Mouse (Mus musculus) layer of hippocampus, adult 11-12 months (tissue): Measurements from ENCODE around the gene Wscd2.

Experiments
- DNase-seq: peaks from one replicate; pipeline ENCODE4 v3.0.0; 2022; ENCODE audit warnings: low spot score

Wscd2 gene

GRCm38 (mm10) chr5:113485584-113486162 is 4.5 kb upstream of the Wscd2 start:
- no peak for DNase-seq

GRCm38 (mm10) chr5:113487879-113488278 is 2.3 kb upstream of the Wscd2 start:
- no peak for DNase-seq

- DNase-seq = no peak
Measured at GRCm38 (mm10) chr5:113489617-113490016, 516 bp upstream of the Wscd2 start.

GRCm38 (mm10) chr5:113490467-113491260 is 531 bp downstream of the Wscd2 start:
- DNase-seq = peak; percentile 51

- DNase-seq = no peak
Measured at GRCm38 (mm10) chr5:113491552-113491951, 1.4 kb downstream of the Wscd2 start.

GRCm38 (mm10) chr5:113491988-113492387 is 1.9 kb downstream of the Wscd2 start:
- DNase-seq = no peak

GRCm38 (mm10) chr5:113492417-113493035 is 2.4 kb downstream of the Wscd2 start:
- no peak for DNase-seq

- no peak for DNase-seq
Measured at GRCm38 (mm10) chr5:113493997-113494396, 3.9 kb downstream of the Wscd2 start.

GRCm38 (mm10) chr5:113496926-113497325 is 6.8 kb downstream of the Wscd2 start:
- no peak for DNase-seq

GRCm38 (mm10) chr5:113499421-113499820 is 9.3 kb downstream of the Wscd2 start:
- DNase-seq = no peak

- no peak for DNase-seq
Measured at GRCm38 (mm10) chr5:113503276-113503675, 13.1 kb downstream of the Wscd2 start.

GRCm38 (mm10) chr5:113504654-113505053 is 14.5 kb downstream of the Wscd2 start:
- DNase-seq = no peak

GRCm38 (mm10) chr5:113506065-113506464 is 15.9 kb downstream of the Wscd2 start:
- DNase-seq = no peak

GRCm38 (mm10) chr5:113506779-113507178 is 16.6 kb downstream of the Wscd2 start:
- DNase-seq = no peak

GRCm38 (mm10) chr5:113509167-113509566 is 19.0 kb downstream of the Wscd2 start:
- no peak for DNase-seq

GRCm38 (mm10) chr5:113513640-113514039 is 23.5 kb downstream of the Wscd2 start:
- DNase-seq = no peak

- peak; percentile 79 for DNase-seq
Measured at GRCm38 (mm10) chr5:113514062-113514461, 23.9 kb downstream of the Wscd2 start.

- DNase-seq = no peak
Measured at GRCm38 (mm10) chr5:113516119-113516872, 26.2 kb downstream of the Wscd2 start.

- no peak for DNase-seq
Measured at GRCm38 (mm10) chr5:113516873-113517336, 26.8 kb downstream of the Wscd2 start.

- no peak for DNase-seq
Measured at GRCm38 (mm10) chr5:113517387-113517786, 27.3 kb downstream of the Wscd2 start.

- no peak for DNase-seq
Measured at GRCm38 (mm10) chr5:113521037-113521436, 30.9 kb downstream of the Wscd2 start.

GRCm38 (mm10) chr5:113538826-113539225 is 48.7 kb downstream of the Wscd2 start:
- no peak for DNase-seq
